Mouse (Mus musculus): ENCODE measurements around the gene Ahr. TPM values are rescaled to one million over a fixed set of nuclear protein-coding genes. Genes with fewer than 3 reads are reported as not detected.

Ahr gene
- polyA plus RNA-seq, 1 experiment, result 2.4 TPM

GRCm38 (mm10) chr12:35533133-35533532 lies 1.7 kb downstream of the Ahr start:
- Histone ChIP-seq H3K27me3 (ENCODE audit: control insufficient read depth, insufficient read depth, insufficient read length) (no peaks in the 10 kb centered on the region), H3K4me2 (ENCODE audit: low read depth) (peak overlapping the region; percentile 92), H3ac (ENCODE audit: control insufficient read depth, insufficient read length) (no peak overlapping the region), H3K36me3 (ENCODE audit: control insufficient read depth, insufficient read depth) (no peaks in the 10 kb centered on the region), H3K4me3 (peak overlapping the region; percentile 32), H3K79me2 (ENCODE audit: control insufficient read depth, insufficient read depth) (peaks cover 40% of the 10 kb centered on the region)
- TF ChIP-seq CEBPB (IDR thresholded peaks at IDR 0.05; ENCODE audit: insufficient read depth, poor library complexity, severe bottlenecking), result no peak
- no peak for TF ChIP-seq USF1 (IDR thresholded peaks at IDR 0.05; ENCODE audit: low read depth)
- TF ChIP-seq MYOG (IDR thresholded peaks at IDR 0.05; ENCODE audit: control insufficient read depth in 1 of 3, insufficient read depth in 1 of 3, insufficient read length in 2 of 3, low read depth in 2 of 3), result no peak
- TF ChIP-seq MAX (IDR thresholded peaks at IDR 0.05; ENCODE audit: low read depth), result no peak
- TF ChIP-seq TCF12 (IDR thresholded peaks at IDR 0.05; ENCODE audit: insufficient read depth, poor library complexity, severe bottlenecking), result no peak
- TF ChIP-seq TCF3 (IDR thresholded peaks at IDR 0.05; ENCODE audit: insufficient read length, low read depth), result no peak
- TF ChIP-seq MYOD1 (IDR thresholded peaks at IDR 0.05; ENCODE audit: control insufficient read depth in 1 of 3, insufficient read length in 2 of 3, low read depth in 2 of 3), result no peak
- no peak for TF ChIP-seq POLR2A (IDR thresholded peaks at IDR 0.05; ENCODE audit: insufficient read length, low read depth)
- TF ChIP-seq E2F4 (IDR thresholded peaks at IDR 0.05; ENCODE audit: insufficient read depth), result no peak

DNA sequence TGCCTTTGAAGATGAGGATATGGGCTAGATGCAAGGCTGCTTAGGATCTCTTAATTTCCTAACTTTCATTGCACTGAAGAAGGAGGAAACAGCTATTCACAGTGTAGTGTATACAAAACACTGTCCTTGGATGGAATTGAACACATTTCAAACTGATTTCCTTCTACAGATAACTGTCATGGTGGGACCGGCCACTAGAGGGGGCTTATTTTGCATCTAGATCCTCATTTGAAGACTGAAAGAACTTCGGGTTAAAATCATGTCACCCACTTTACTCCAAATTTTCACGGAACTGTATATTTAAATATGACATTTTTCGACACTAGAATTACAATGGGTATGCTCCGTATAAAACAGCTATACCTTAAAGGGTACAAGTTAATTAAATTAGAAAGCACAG lies 2.7 kb downstream of the Ahr start:
- no peak overlapping the region for H3ac ChIP-seq (ENCODE audit: control insufficient read depth, insufficient read length)
- H3K36me3 ChIP-seq (ENCODE audit: control insufficient read depth, insufficient read depth), result no peaks in the 10 kb centered on the region
- TF ChIP-seq CEBPB (IDR thresholded peaks at IDR 0.05; ENCODE audit: insufficient read depth, poor library complexity, severe bottlenecking), result no peak
- no peak for TF ChIP-seq REST (IDR thresholded peaks at IDR 0.05; ENCODE audit: insufficient read depth, insufficient read length)
- TF ChIP-seq TCF12 (IDR thresholded peaks at IDR 0.05; ENCODE audit: insufficient read depth, poor library complexity, severe bottlenecking), result no peak
- no peak for TF ChIP-seq USF1 (IDR thresholded peaks at IDR 0.05; ENCODE audit: low read depth)
- no peak for TF ChIP-seq MYOG (IDR thresholded peaks at IDR 0.05; ENCODE audit: control insufficient read depth in 1 of 3, insufficient read depth in 1 of 3, insufficient read length in 2 of 3, low read depth in 2 of 3)
- no peak for TF ChIP-seq MAX (IDR thresholded peaks at IDR 0.05; ENCODE audit: low read depth)
- TF ChIP-seq E2F4 (IDR thresholded peaks at IDR 0.05; ENCODE audit: insufficient read depth), result no peak
- no peak for TF ChIP-seq MYOD1 (IDR thresholded peaks at IDR 0.05; ENCODE audit: control insufficient read depth in 1 of 3, insufficient read length in 2 of 3, low read depth in 2 of 3)
- no peak for TF ChIP-seq SRF (IDR thresholded peaks at IDR 0.05; ENCODE audit: control insufficient read depth, insufficient read length, low read depth)
- TF ChIP-seq POLR2AphosphoS2 (IDR thresholded peaks at IDR 0.05; ENCODE audit: insufficient read length, low read depth), result no peak
- no peak for TF ChIP-seq TCF3 (IDR thresholded peaks at IDR 0.05; ENCODE audit: insufficient read length, low read depth)
- no peak for TF ChIP-seq POLR2A (IDR thresholded peaks at IDR 0.05; ENCODE audit: insufficient read length, low read depth)
- H3K4me2 ChIP-seq (ENCODE audit: low read depth), result peak overlapping the region; percentile 92
- H3K4me3 ChIP-seq, result peak overlapping the region; percentile 32
- no peaks in the 10 kb centered on the region for H3K27me3 ChIP-seq (ENCODE audit: control insufficient read depth, insufficient read depth, insufficient read length)
- H3K79me2 ChIP-seq (ENCODE audit: control insufficient read depth, insufficient read depth), result peaks cover 48% of the 10 kb centered on the region

- Histone ChIP-seq H3K27me3 (ENCODE audit: control insufficient read depth, insufficient read depth, insufficient read length) (no peaks in the 10 kb centered on the region), H3ac (ENCODE audit: control insufficient read depth, insufficient read length) (no peak overlapping the region), H3K4me3 (no peak overlapping the region), H3K36me3 (ENCODE audit: control insufficient read depth, insufficient read depth) (peaks cover 3% of the 10 kb centered on the region), H3K79me2 (ENCODE audit: control insufficient read depth, insufficient read depth) (peaks cover 48% of the 10 kb centered on the region), H3K4me2 (ENCODE audit: low read depth) (no peak overlapping the region)
- TF ChIP-seq POLR2A (IDR thresholded peaks at IDR 0.05; ENCODE audit: insufficient read length, low read depth) (no peak), MAX (IDR thresholded peaks at IDR 0.05; ENCODE audit: low read depth) (no peak), USF1 (IDR thresholded peaks at IDR 0.05; ENCODE audit: low read depth) (no peak), SRF (IDR thresholded peaks at IDR 0.05; ENCODE audit: control insufficient read depth, insufficient read length, low read depth) (no peak), TCF3 (IDR thresholded peaks at IDR 0.05; ENCODE audit: insufficient read length, low read depth) (no peak), MYOD1 (IDR thresholded peaks at IDR 0.05; ENCODE audit: control insufficient read depth in 1 of 3, insufficient read length in 2 of 3, low read depth in 2 of 3) (no peak), REST (IDR thresholded peaks at IDR 0.05; ENCODE audit: insufficient read depth, insufficient read length) (no peak), MYOG (IDR thresholded peaks at IDR 0.05; ENCODE audit: control insufficient read depth in 1 of 3, insufficient read depth in 1 of 3, insufficient read length in 2 of 3, low read depth in 2 of 3) (no peak), CEBPB (IDR thresholded peaks at IDR 0.05; ENCODE audit: insufficient read depth, poor library complexity, severe bottlenecking) (no peak), TCF12 (IDR thresholded peaks at IDR 0.05; ENCODE audit: insufficient read depth, poor library complexity, severe bottlenecking) (no peak), POLR2AphosphoS2 (IDR thresholded peaks at IDR 0.05; ENCODE audit: insufficient read length, low read depth) (no peak), E2F4 (IDR thresholded peaks at IDR 0.05; ENCODE audit: insufficient read depth) (no peak)
Measured at GRCm38 (mm10) chr12:35530587-35530986, 4.3 kb downstream of the Ahr start.

GRCm38 (mm10) chr12:35527429-35527828 lies 7.4 kb downstream of the Ahr start:
- Histone ChIP-seq H3K27me3 (ENCODE audit: control insufficient read depth, insufficient read depth, insufficient read length) (no peaks in the 10 kb centered on the region), H3ac (ENCODE audit: control insufficient read depth, insufficient read length) (no peak overlapping the region), H3K36me3 (ENCODE audit: control insufficient read depth, insufficient read depth) (peaks cover 9% of the 10 kb centered on the region), H3K4me3 (no peak overlapping the region), H3K4me2 (ENCODE audit: low read depth) (no peak overlapping the region), H3K79me2 (ENCODE audit: control insufficient read depth, insufficient read depth) (peaks cover 41% of the 10 kb centered on the region)
- TF ChIP-seq E2F4 (IDR thresholded peaks at IDR 0.05; ENCODE audit: insufficient read depth) (no peak), CEBPB (IDR thresholded peaks at IDR 0.05; ENCODE audit: insufficient read depth, poor library complexity, severe bottlenecking) (peak; percentile 19; the same call in 1 of the 2 replicates), MAX (IDR thresholded peaks at IDR 0.05; ENCODE audit: low read depth) (no peak), REST (IDR thresholded peaks at IDR 0.05; ENCODE audit: insufficient read depth, insufficient read length) (no peak)

GRCm38 (mm10) chr12:35522585-35523103 lies 12.2 kb downstream of the Ahr start:
- no peak overlapping the region for H3K4me3 ChIP-seq
- H3ac ChIP-seq (ENCODE audit: control insufficient read depth, insufficient read length), result no peak overlapping the region
- H3K4me2 ChIP-seq (ENCODE audit: low read depth), result no peak overlapping the region
- H3K36me3 ChIP-seq (ENCODE audit: control insufficient read depth, insufficient read depth), result peaks cover 9% of the 10 kb centered on the region
- H3K27me3 ChIP-seq (ENCODE audit: control insufficient read depth, insufficient read depth, insufficient read length), result no peaks in the 10 kb centered on the region
- peaks cover 3% of the 10 kb centered on the region for H3K79me2 ChIP-seq (ENCODE audit: control insufficient read depth, insufficient read depth)
- TF ChIP-seq MYOD1 (IDR thresholded peaks at IDR 0.05; ENCODE audit: control insufficient read depth in 1 of 3, insufficient read length in 2 of 3, low read depth in 2 of 3), result no peak
- no peak for TF ChIP-seq MYOG (IDR thresholded peaks at IDR 0.05; ENCODE audit: control insufficient read depth in 1 of 3, insufficient read depth in 1 of 3, insufficient read length in 2 of 3, low read depth in 2 of 3)
- no peak for TF ChIP-seq POLR2A (IDR thresholded peaks at IDR 0.05; ENCODE audit: insufficient read length, low read depth)
- no peak for TF ChIP-seq TCF3 (IDR thresholded peaks at IDR 0.05; ENCODE audit: insufficient read length, low read depth)
- no peak for TF ChIP-seq SRF (IDR thresholded peaks at IDR 0.05; ENCODE audit: control insufficient read depth, insufficient read length, low read depth)
